Mouse (Mus musculus): Measurements from ENCODE around the gene Ubp1. TPM values are rescaled to one million over a fixed set of nuclear protein-coding genes. Genes with fewer than 3 reads are reported as not detected.

Gene Ubp1
- polyA plus RNA-seq, 1 experiment from 2014 or later: 29.3 TPM

DNA sequence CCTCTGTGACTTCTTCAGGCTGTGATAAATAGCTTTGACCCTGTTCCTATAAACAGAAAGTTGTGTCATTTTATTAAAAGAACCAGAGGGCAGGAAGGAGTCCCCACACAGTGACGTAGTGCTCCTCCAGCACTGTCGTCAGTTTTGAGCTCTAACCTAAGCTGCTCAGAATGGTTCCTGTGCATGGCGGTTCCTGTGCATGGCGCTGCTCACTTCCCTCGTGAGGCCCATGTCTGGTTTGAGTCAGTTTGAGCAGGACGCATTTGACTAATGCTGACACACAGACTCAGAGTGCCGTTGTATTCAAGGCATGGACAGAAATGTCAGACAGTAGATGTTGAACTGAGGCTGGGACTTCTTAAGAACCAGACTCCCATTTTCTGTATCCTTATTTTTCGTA, 40.9 kb downstream of the Ubp1 start:
- H3K9me3 ChIP-seq: no peaks in the 10 kb centered on the region
- no peaks in the 10 kb centered on the region for H3K4me1 ChIP-seq (replicated peaks)
- H3K27me3 ChIP-seq (replicated peaks): no peaks in the 10 kb centered on the region
- no peak overlapping the region for H3K27ac ChIP-seq
- no peak overlapping the region for H3K4me3 ChIP-seq (replicated peaks)
- WGBS: 70% methylated on average over 8 of the region's 8 CpGs
- no peak overlapping the region for H3K4me2 ChIP-seq (replicated peaks)
- no peak overlapping the region for H3K9ac ChIP-seq
- peaks cover 31% of the 10 kb centered on the region for H3K36me3 ChIP-seq
- no peak for ATAC-seq

- no peak overlapping the region for H3K9ac ChIP-seq
- no peaks in the 10 kb centered on the region for H3K9me3 ChIP-seq
- no peak for ATAC-seq
- no peak overlapping the region for H3K4me3 ChIP-seq (replicated peaks)
- no peaks in the 10 kb centered on the region for H3K27me3 ChIP-seq (replicated peaks)
- no peaks in the 10 kb centered on the region for H3K4me1 ChIP-seq (replicated peaks)
- no peak overlapping the region for H3K4me2 ChIP-seq (replicated peaks)
- peaks cover 29% of the 10 kb centered on the region for H3K36me3 ChIP-seq
- no peak overlapping the region for H3K27ac ChIP-seq
- WGBS: 93% methylated on average over 4 of the region's 4 CpGs
Observed at GRCm38 (mm10) chr9:113973857-113974256, 43.1 kb downstream of the Ubp1 start.

GRCm38 (mm10) chr9:113974945-113975344, 44.2 kb downstream of the Ubp1 start:
- WGBS: 92% methylated on average over 4 of the region's 4 CpGs
- Histone ChIP-seq H3K4me1 (replicated peaks) (no peaks in the 10 kb centered on the region), H3K9me3 (no peaks in the 10 kb centered on the region), H3K9ac (no peak overlapping the region), H3K27ac (no peak overlapping the region), H3K36me3 (peaks cover 26% of the 10 kb centered on the region), H3K4me2 (replicated peaks) (no peak overlapping the region), H3K4me3 (replicated peaks) (no peak overlapping the region), H3K27me3 (replicated peaks) (no peaks in the 10 kb centered on the region)
- no peak for ATAC-seq

DNA sequence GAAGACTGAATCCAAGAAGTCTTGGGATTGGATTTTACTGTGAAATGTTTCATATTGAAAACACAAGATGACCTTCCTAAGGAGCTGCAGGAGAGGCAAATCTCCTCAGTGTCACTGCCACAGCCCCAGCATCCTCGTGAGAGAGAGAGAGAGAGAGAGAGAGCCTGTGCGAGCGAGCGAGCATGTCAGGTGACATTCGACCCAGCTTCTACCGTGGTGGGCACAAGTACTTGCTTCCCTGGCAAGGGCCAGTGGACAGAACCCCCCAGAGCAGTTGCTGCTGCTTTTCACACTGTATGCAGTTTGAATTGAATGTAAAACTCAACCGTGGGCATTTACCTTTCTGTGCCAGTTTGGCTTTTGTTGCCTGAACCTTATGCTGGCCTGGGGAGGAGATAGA, 44.7 kb downstream of the Ubp1 start:
- H3K36me3 ChIP-seq: peaks cover 25% of the 10 kb centered on the region
- no peak for ATAC-seq
- no peaks in the 10 kb centered on the region for H3K27me3 ChIP-seq (replicated peaks)
- no peak overlapping the region for H3K9ac ChIP-seq
- no peak overlapping the region for H3K4me2 ChIP-seq (replicated peaks)
- H3K4me1 ChIP-seq (replicated peaks): no peaks in the 10 kb centered on the region
- WGBS: 79% methylated on average over 7 of the region's 7 CpGs
- H3K9me3 ChIP-seq: no peaks in the 10 kb centered on the region
- no peak overlapping the region for H3K4me3 ChIP-seq (replicated peaks)
- no peak overlapping the region for H3K27ac ChIP-seq

DNA sequence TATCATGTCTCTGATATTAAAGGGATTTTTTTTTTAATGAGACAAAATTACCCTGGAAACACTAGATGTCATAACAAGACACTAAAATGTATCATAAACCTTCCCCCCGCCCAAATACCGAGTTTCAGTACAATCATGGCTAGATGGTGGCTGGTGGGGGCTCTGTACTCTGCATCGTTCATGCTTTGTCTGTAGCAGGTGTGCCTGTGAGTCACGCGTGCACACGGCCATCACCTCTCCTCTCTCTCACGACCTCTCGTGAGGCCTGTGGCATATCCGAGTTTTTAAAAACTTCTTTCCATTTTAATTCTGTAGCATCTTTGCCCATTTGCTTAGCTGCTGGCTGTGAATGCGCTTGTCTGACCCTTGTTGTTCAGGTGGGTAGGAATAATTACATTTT, 45.5 kb downstream of the Ubp1 start:
- peaks cover 21% of the 10 kb centered on the region for H3K36me3 ChIP-seq
- H3K27ac ChIP-seq: no peak overlapping the region
- no peaks in the 10 kb centered on the region for H3K9me3 ChIP-seq
- no peaks in the 10 kb centered on the region for H3K27me3 ChIP-seq (replicated peaks)
- no peak overlapping the region for H3K4me2 ChIP-seq (replicated peaks)
- H3K4me3 ChIP-seq (replicated peaks): no peak overlapping the region
- WGBS: 91% methylated on average over 10 of the region's 10 CpGs
- no peaks in the 10 kb centered on the region for H3K4me1 ChIP-seq (replicated peaks)
- no peak overlapping the region for H3K9ac ChIP-seq
- no peak for ATAC-seq

- H3K9me3 ChIP-seq: no peaks in the 10 kb centered on the region
- no peaks in the 10 kb centered on the region for H3K27me3 ChIP-seq (replicated peaks)
- H3K9ac ChIP-seq: no peak overlapping the region
- no peak overlapping the region for H3K4me2 ChIP-seq (replicated peaks)
- peaks cover 21% of the 10 kb centered on the region for H3K36me3 ChIP-seq
- H3K4me3 ChIP-seq (replicated peaks): no peak overlapping the region
- no peak for ATAC-seq
- no peak overlapping the region for H3K27ac ChIP-seq
- WGBS: 85% methylated on average over 11 of the region's 11 CpGs
- H3K4me1 ChIP-seq (replicated peaks): no peaks in the 10 kb centered on the region
Observed at GRCm38 (mm10) chr9:113977225-113977840, 46.6 kb downstream of the Ubp1 start.

DNA sequence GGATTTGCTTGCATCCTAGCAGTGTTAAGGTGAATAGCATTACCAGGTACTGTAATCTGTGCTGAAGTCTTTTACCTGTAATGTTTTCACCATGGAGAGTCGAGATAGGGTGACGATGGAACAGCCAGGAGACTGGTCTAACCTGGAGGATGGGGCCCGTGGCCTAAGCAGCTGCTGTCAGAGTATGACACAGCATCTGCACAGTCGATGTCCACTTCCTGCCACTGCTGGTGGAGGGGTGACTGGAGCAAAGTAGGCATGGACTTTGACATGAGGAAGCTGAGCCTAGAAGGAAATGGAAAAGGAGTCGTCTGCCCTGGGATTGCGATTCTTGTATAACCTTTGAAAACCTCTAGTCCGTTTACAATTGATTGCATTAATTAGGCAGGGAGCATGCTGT, 47.9 kb downstream of the Ubp1 start:
- Histone ChIP-seq H3K9me3 (no peaks in the 10 kb centered on the region), H3K9ac (no peak overlapping the region), H3K4me2 (replicated peaks) (no peak overlapping the region), H3K27ac (no peak overlapping the region), H3K4me1 (replicated peaks) (no peaks in the 10 kb centered on the region), H3K36me3 (peaks cover 15% of the 10 kb centered on the region), H3K4me3 (replicated peaks) (no peak overlapping the region), H3K27me3 (replicated peaks) (no peaks in the 10 kb centered on the region)
- ATAC-seq: peak; percentile 88
- WGBS: 64% methylated on average over 7 of the region's 7 CpGs

DNA sequence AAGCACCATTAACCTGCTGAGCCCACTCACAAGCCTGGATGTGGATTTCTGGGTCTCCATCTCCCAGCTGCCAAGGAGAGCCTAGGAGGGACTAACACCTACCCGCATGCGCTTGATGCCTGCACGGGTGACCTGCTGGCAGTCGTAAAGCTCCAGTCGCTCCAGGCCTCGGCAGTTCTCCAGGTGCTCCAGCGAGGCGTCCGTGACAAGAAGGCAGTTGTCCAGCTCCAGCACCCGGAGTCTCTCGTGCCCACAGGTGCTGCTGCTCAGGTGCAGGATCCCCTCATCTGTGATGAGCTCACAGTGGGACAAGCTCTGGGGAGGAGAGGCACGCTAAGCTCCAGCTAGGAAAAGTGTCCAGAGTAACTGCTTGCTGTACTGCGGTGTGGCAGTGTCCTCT, 48.6 kb downstream of the Ubp1 start:
- Histone ChIP-seq H3K9ac (no peak overlapping the region), H3K4me1 (replicated peaks) (no peaks in the 10 kb centered on the region), H3K4me2 (replicated peaks) (no peak overlapping the region), H3K4me3 (replicated peaks) (no peak overlapping the region), H3K27ac (no peak overlapping the region), H3K27me3 (replicated peaks) (no peaks in the 10 kb centered on the region), H3K36me3 (peaks cover 10% of the 10 kb centered on the region), H3K9me3 (no peaks in the 10 kb centered on the region)
- no peak; the same call in 1 of the 2 replicates for ATAC-seq
- 86% methylated on average over 13 of the region's 13 CpGs for WGBS

DNA sequence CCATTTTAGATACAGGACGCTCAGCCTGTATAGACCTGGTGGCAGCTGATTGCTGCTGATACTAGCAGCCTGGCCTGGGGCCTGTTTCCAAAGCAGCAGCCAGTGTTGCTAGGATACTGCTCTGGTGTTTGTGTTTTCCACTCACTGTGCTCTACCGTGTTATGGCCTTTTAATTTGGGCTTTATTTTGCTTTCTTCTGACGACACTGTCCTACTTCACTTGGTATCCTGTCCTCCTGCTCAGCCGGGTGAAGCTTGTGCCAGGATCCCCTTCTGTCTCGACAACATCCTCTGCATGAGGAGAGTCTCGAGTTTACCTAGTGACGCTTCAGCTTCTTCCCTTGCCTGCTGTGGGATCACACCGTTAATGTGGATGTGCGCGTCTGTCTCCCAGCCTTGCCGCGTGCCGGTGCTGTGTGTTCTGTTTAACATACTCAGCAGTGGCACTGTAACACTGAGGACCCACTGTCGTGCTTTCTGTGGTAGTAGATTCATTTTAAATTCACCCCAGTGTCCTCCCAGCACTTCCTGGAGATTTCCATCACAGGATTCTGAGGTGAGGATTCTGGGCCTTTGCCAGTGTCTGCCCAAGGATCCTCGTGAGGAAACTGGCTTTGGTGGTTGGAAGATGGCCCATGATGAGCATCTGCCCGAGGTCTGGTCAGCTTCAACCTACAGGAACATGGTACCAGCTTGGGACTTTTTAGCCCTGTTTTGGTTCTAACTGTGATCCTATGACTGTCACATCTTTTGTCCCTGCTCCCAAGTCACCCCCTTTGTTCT, 50.6 kb downstream of the Ubp1 start:
- Histone ChIP-seq H3K9me3 (no peaks in the 10 kb centered on the region), H3K27ac (no peak overlapping the region), H3K9ac (no peak overlapping the region), H3K4me3 (replicated peaks) (no peak overlapping the region), H3K4me2 (replicated peaks) (no peak overlapping the region), H3K27me3 (replicated peaks) (no peaks in the 10 kb centered on the region), H3K4me1 (replicated peaks) (no peaks in the 10 kb centered on the region), H3K36me3 (peaks cover 4% of the 10 kb centered on the region; the same call in 1 of the 2 replicates)
- ATAC-seq: 0 out of 2 replicates have a peak, but pooled peaks have one; percentile 32
- WGBS: 66% methylated on average over 16 of the region's 16 CpGs

DNA sequence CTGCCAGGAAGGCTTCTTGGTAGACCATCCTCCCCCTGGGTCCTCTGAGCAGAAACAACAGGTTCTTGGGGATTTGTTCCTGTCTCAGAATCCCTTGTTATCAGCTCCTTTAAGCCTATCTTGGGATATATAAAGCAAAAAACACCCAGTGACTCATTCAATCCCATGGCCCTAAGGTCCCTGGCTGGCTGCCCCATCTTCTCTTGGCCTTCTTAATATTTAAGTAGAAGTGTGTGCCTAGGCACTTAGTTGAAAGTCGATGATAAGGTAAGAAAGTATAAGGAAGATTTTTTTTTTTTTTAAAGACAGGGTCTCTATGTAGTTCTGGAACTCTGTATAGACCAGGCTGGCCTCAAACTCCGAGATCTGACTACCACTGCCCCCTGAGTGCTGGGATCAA, 51.7 kb downstream of the Ubp1 start:
- Histone ChIP-seq H3K4me3 (replicated peaks) (no peak overlapping the region), H3K4me1 (replicated peaks) (no peaks in the 10 kb centered on the region), H3K36me3 (no peaks in the 10 kb centered on the region; the same call in 1 of the 2 replicates), H3K4me2 (replicated peaks) (no peak overlapping the region), H3K9ac (no peak overlapping the region), H3K27ac (no peak overlapping the region), H3K9me3 (no peaks in the 10 kb centered on the region), H3K27me3 (replicated peaks) (no peaks in the 10 kb centered on the region)
- 80% methylated on average over 2 of the region's 2 CpGs for WGBS
- no peak for ATAC-seq

GRCm38 (mm10) chr9:113982883-113983670, 52.3 kb downstream of the Ubp1 start:
- no peak overlapping the region for H3K9ac ChIP-seq
- no peak for ATAC-seq
- 80% methylated on average over 11 of the region's 11 CpGs for WGBS

GRCm38 (mm10) chr9:113984946-113985620, 54.3 kb downstream of the Ubp1 start:
- no peak for ATAC-seq
- H3K9ac ChIP-seq: no peak overlapping the region
- 81% methylated on average over 13 of the region's 13 CpGs for WGBS
- no peaks in the 10 kb centered on the region for H3K4me1 ChIP-seq (replicated peaks)
- no peaks in the 10 kb centered on the region for H3K36me3 ChIP-seq
- no peaks in the 10 kb centered on the region for H3K9me3 ChIP-seq
- H3K4me3 ChIP-seq (replicated peaks): no peak overlapping the region
- H3K27ac ChIP-seq: no peak overlapping the region
- H3K4me2 ChIP-seq (replicated peaks): no peak overlapping the region
- no peaks in the 10 kb centered on the region for H3K27me3 ChIP-seq (replicated peaks)

More at GRCm38 (mm10) chr9:113982883-113983670, 52.3 kb downstream of the Ubp1 start:
- Histone ChIP-seq H3K27ac (no peak overlapping the region), H3K4me3 (replicated peaks) (no peak overlapping the region), H3K4me1 (replicated peaks) (no peaks in the 10 kb centered on the region), H3K4me2 (replicated peaks) (no peak overlapping the region), H3K36me3 (no peaks in the 10 kb centered on the region; the same call in 1 of the 2 replicates), H3K27me3 (replicated peaks) (no peaks in the 10 kb centered on the region), H3K9me3 (no peaks in the 10 kb centered on the region)

All from intestine, embryonic 15.5 days (tissue).